Mouse (Mus musculus): ENCODE data around the gene Adra2b.

GRCm38 (mm10) chr2:127372082-127372481 lies 9.1 kb downstream of the Adra2b start:
- TF ChIP-seq CTCF (IDR thresholded peaks at IDR 0.05; ENCODE audit: low read depth, low read length) (no peak), GATA1 (IDR thresholded peaks at IDR 0.05; ENCODE audit: borderline replicate concordance, low read length) (no peak), TAL1 (conservative IDR thresholded peaks at IDR 0.05; ENCODE audit: low read depth, low read length) (no peak)

Measured in G1E (cell line).